Mouse (Mus musculus): ENCODE results near the gene Socs3. TPM values are rescaled to one million over a fixed set of nuclear protein-coding genes. Genes with fewer than 3 reads are reported as not detected.
A peak's percentile ranks its signal among the peaks of the same experiment; 100 is the strongest.

Gene Socs3
- 1 to 10 TPM; 4.4 to 6.1 TPM for total RNA-seq (2021)
- long read RNA-seq, experiment 1, partial matches to known transcripts, result 0 of 2 reads
- long read RNA-seq, experiment 1, other reads (novel, unspliced or antisense), result 2 of 2 reads
- long read RNA-seq, experiment 2, transcript Socs3-201 (2 exons, 2,552 nt), result major isoform, 5 of 7 reads
- long read RNA-seq, experiment 2, partial matches to known transcripts, result 0 of 7 reads
- long read RNA-seq, experiment 2, other reads (novel, unspliced or antisense), result 2 of 7 reads

GRCm38 (mm10) chr11:117969945-117970872 lies at the start of gene Socs3:
TSS of gene Socs3 (minus strand) at chr11:117970047.
- DNase-seq (ENCODE audit: extremely low spot score in 1 of 2, low spot score in 2 of 2), result peak; percentile 89 to 96
- TF ChIP-seq CTCF (IDR thresholded peaks at IDR 0.05), result peak; percentile 88
- Histone ChIP-seq H3K27ac (peak within 1 kb of the TSS; percentile 80), H3K4me3 (peak within 1 kb of the TSS; percentile 69)
- intact Hi-C loops (cut with DNase I), result loop anchor here (1.0 to 2.0 kb wide), 4 partner anchors 17 to 99 kb away; partner anchors contain the start of gene Pgs1

- Histone ChIP-seq H3K4me3 (no peak overlapping the region), H3K27ac (no peak overlapping the region)
- DNase-seq (ENCODE audit: extremely low spot score in 1 of 2, low spot score in 2 of 2), result no peak
- TF ChIP-seq CTCF (IDR thresholded peaks at IDR 0.05), result peak; percentile 55
- intact Hi-C loops (cut with DNase I), result loop anchor here (2.0 kb wide), 1 partner anchor 46 kb away; no protein-coding TSS in a partner anchor
Measured at GRCm38 (mm10) chr11:118018328-118018727, 48.5 kb upstream of the Socs3 start.

DNA sequence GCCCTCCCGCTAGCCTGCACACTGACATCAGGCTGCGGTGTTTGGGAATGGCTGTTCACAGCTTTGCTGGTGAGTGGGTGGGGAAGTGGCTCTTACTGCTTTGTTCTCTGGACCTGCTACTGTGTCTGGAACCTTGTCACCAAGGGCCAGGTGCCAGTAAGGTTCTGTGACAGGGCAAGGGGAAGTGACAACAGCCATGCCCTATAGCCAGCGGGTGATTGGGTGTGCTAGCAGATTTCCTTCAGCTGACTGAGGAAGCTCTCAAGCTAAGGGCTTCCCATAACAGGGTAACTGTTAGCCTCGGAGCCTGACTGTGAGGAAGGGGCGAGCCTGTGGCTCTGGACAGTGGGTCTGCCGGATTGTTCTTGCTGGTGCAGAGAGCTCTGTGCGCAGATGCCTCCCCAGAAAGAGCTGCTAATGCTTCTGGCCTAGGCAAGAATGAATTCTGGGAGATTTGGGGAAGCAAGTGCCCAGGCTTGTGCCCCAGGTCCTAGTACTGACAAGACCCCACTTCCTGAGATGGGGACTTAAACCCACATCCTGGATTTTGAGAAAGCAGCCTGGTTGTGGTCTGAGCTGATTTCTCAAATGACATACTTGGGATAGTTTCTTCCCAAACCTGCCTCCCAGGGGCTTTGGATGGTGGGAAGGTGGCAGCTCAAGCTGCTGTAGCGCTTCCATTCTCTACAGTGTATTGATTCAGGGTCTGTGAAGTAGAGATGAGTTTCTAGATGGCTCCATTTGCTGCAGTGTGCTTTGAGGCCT lies 45.7 kb upstream of the Socs3 start:
- intact Hi-C loops (cut with DNase I), result no loop called here
- H3K4me3 ChIP-seq, result no peak overlapping the region
- no peak for TF ChIP-seq CTCF (IDR thresholded peaks at IDR 0.05)
- no peak for DNase-seq (ENCODE audit: extremely low spot score in 1 of 2, low spot score in 2 of 2)
- H3K27ac ChIP-seq, result no peak overlapping the region

DNA sequence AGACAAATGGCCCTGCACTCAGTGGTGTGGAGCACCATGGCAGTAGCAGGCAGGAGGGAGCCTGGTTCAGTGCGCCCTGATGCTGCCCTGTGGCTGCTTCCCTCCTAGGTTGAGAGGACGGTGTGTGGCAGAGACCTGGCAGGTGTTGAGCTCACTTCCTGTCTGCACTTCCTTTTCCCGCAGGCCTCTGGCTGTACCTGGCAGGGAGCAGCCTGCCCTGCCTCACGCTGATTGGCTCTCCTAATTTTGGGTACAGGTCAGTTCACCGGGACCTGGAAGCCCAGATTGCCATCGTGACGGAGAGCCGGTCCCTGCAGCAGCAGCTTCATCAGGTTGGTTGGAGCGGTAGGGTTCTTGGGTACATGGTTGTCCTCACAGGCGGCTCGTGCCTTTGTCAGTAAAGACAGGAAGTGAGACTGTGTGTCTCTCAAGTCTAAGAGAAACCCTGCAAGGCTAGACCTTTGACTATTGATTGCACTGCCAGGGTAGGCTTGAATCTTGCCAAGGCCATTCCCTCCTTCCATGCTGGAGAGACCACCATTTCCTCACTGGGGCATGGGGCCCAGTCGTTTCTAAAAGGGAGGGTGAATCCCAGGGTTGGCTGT lies 44.6 kb upstream of the Socs3 start:
- intact Hi-C loops (cut with DNase I), result no loop called here
- no peak for DNase-seq (ENCODE audit: extremely low spot score in 1 of 2, low spot score in 2 of 2)
- H3K27ac ChIP-seq, result peak overlapping the region; percentile 32; the same call in 1 of the 2 replicates
- H3K4me3 ChIP-seq, result no peak overlapping the region
- TF ChIP-seq CTCF (IDR thresholded peaks at IDR 0.05), result no peak

GRCm38 (mm10) chr11:118013339-118013738 lies 43.5 kb upstream of the Socs3 start:
- intact Hi-C loops (cut with DNase I), result no loop called here

DNA sequence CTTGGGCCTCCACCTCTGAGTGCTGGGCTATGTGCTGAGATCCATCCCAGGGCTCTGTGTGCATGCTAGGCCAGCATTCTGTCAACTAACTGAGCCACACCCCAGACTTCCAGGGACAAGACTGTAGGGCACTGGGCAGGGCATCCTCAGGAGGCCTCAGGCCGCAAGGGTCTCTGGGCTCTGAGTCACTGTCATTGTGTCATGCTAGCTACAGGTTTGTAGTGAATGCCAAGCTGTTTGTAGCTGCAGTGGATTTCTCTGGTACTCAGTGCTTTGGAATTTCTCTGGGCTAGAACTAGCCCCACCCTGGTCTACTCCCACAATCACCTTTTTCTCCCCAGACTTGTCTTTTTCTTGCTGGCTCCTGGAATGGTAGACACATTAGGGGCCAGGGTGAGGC lies 42.7 kb upstream of the Socs3 start:
- no peak for TF ChIP-seq CTCF (IDR thresholded peaks at IDR 0.05)
- intact Hi-C loops (cut with DNase I), result no loop called here
- H3K4me3 ChIP-seq, result no peak overlapping the region
- no peak overlapping the region for H3K27ac ChIP-seq
- no peak for DNase-seq (ENCODE audit: extremely low spot score in 1 of 2, low spot score in 2 of 2)

More at GRCm38 (mm10) chr11:118013339-118013738, 43.5 kb upstream of the Socs3 start:
- no peak overlapping the region for H3K27ac ChIP-seq
- H3K4me3 ChIP-seq, result no peak overlapping the region
- no peak for TF ChIP-seq CTCF (IDR thresholded peaks at IDR 0.05)
- DNase-seq (ENCODE audit: extremely low spot score in 1 of 2, low spot score in 2 of 2), result no peak

GRCm38 (mm10) chr11:118009865-118010571 lies 40.2 kb upstream of the Socs3 start:
- H3K27ac ChIP-seq, result no peak overlapping the region
- intact Hi-C loops (cut with DNase I), result no loop called here
- no peak for DNase-seq (ENCODE audit: extremely low spot score in 1 of 2, low spot score in 2 of 2)
- TF ChIP-seq CTCF (IDR thresholded peaks at IDR 0.05), result no peak
- no peak overlapping the region for H3K4me3 ChIP-seq

GRCm38 (mm10) chr11:118008843-118009242 lies 39.0 kb upstream of the Socs3 start:
- TF ChIP-seq CTCF (IDR thresholded peaks at IDR 0.05), result no peak
- Histone ChIP-seq H3K27ac (no peak overlapping the region), H3K4me3 (no peak overlapping the region)
- no peak for DNase-seq (ENCODE audit: extremely low spot score in 1 of 2, low spot score in 2 of 2)
- intact Hi-C loops (cut with DNase I), result no loop called here

- intact Hi-C loops (cut with DNase I), result no loop called here
- no peak for TF ChIP-seq CTCF (IDR thresholded peaks at IDR 0.05)
- no peak overlapping the region for H3K4me3 ChIP-seq
- DNase-seq (ENCODE audit: extremely low spot score in 1 of 2, low spot score in 2 of 2), result no peak
- H3K27ac ChIP-seq, result no peak overlapping the region
Measured at GRCm38 (mm10) chr11:118008144-118008805, 38.4 kb upstream of the Socs3 start.

DNA sequence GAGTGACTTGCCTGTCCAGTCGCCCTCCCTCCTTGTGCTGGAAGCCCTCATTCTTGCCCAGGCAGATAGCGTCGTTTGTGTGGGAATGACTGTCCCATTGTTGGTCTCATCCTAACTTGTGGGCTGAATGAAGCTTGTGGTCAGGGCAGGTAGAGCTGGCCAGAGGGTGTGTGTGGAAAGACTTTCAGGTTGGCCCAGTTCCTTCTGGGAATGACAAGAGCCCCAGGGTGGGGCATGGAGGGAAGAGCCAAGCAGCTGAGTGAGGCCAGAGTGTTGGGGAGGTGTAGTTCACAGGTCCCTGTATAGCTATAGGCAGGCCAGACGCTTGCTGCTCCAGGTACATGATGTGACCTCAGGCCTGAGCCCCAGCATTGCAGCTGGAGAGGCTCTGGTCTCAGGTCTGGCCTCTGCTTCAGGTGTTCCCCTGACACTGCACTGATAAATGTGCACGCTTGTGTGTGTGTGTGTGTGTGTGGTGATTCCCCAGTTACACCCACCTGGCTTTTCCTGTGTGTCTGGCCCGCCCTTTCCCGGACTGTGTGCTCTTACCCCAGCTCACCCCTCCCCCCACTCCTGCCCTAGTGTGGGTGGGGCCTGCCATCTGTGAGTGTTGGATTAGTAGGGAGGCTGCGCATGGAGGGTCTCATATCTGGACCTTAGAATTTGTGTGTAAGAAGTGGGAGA lies 37.8 kb upstream of the Socs3 start:
- intact Hi-C loops (cut with DNase I), result no loop called here
- H3K27ac ChIP-seq, result no peak overlapping the region
- no peak for DNase-seq (ENCODE audit: extremely low spot score in 1 of 2, low spot score in 2 of 2)
- no peak overlapping the region for H3K4me3 ChIP-seq
- no peak for TF ChIP-seq CTCF (IDR thresholded peaks at IDR 0.05)

Data from left cerebral cortex, adult 2 months (tissue).